Mouse (Mus musculus): ENCODE results near the gene Arhgap42.

DNA sequence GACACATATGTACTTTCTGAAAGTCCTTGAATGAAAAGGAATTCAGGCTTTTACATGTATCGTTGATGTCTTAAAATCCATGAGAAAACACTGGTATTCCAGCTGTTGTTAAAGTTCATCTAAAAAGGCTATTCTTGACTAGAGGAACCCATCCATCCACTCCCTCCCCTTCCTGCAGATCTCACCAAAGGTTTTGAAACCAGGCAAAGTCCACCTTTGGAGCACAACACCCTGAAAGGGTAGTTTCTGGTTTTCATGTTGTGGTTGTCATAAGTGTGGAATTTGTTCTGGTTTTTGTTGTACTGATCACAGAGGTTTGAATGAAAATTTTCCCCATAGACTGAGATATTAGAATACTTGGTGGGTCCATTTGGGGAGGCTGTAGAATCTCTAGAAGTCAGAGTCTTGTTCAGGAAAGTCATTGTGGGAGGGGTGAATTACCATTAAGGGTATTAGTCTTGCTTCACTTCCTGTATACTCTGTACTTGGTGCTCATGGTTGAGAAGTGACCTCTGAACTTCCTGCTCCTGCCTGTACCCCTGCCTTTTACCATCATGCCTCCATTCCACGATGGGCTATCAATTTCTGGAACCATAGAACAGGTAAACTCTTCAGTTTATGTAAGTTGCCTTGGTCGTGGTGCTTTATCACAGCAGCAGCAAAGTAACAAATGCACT, 27.4 kb downstream of the Arhgap42 start:
- TF ChIP-seq CTCF (IDR thresholded peaks at IDR 0.05; ENCODE audit: low read depth, low read length) (no peak), EP300 (IDR thresholded peaks at IDR 0.05; ENCODE audit: insufficient read depth, low read depth, low read length) (no peak), POLR2A (IDR thresholded peaks at IDR 0.05; ENCODE audit: insufficient read depth, low read length) (no peak)

Data from ES-Bruce4 (cell line).